Mouse (Mus musculus) heart, postnatal 25 days (tissue): Measurements from ENCODE around the gene Vps16. TPM values are rescaled to one million over a fixed set of nuclear protein-coding genes. Genes with fewer than 3 reads are reported as not detected.

ENCODE experiments used
- total RNA-seq, 2 experiments: library from RNA; stranded (reverse); gene quantifications; 2 replicates each; pipeline ENCODE4 v1.2.3; 2021

Gene Vps16
- total RNA-seq, 2 experiments from 2014 or later, result 21.9 to 26.6 TPM

Other genes starting within 250 kb of the Vps16 start
- 100 to 1,000 TPM; 145 to 146 TPM for gene Snrpb, start 244.9 kb upstream of the Vps16 start, total RNA-seq
- gene Tmc2, start 229.1 kb upstream of the Vps16 start, total RNA-seq, result not detected
- 10 to 100 TPM; 32.2 to 35.8 TPM for gene Nop56, start 149.9 kb upstream of the Vps16 start, total RNA-seq
- 100 to 1,000 TPM; 763 to 771 TPM for gene Idh3b, start 139.8 kb upstream of the Vps16 start, total RNA-seq
- gene Ebf4, start 129.2 kb upstream of the Vps16 start, total RNA-seq, result under 1 TPM; 0.31 to 0.45 TPM
- 1 to 10 TPM; 3.9 to 4.2 TPM for gene Cpxm1, start 26.8 kb upstream of the Vps16 start, total RNA-seq
- not detected for gene Gm28372, start 19.1 kb upstream of the Vps16 start, total RNA-seq
- not detected for gene 1700020A23Rik, start 19.1 kb upstream of the Vps16 start, total RNA-seq
- not detected for gene Tmem239, start 17.9 kb upstream of the Vps16 start, total RNA-seq
- gene Pced1a, start 362 bp downstream of the Vps16 start, total RNA-seq, result 1 to 10 TPM; 5.2 to 5.4 TPM
- gene Ptpra, start 25.9 kb downstream of the Vps16 start, total RNA-seq, result 10 to 100 TPM; 47.4 to 51.4 TPM
- 10 to 100 TPM; 73.0 to 73.7 TPM for gene Mrps26, start 139.4 kb downstream of the Vps16 start, total RNA-seq
- gene Oxt, start 151.8 kb downstream of the Vps16 start, total RNA-seq, result not detected
- gene Avp, start 158.2 kb downstream of the Vps16 start, total RNA-seq, result 1 to 10 TPM; 2.1 to 2.7 TPM
- gene Fastkd5, start 205.7 kb downstream of the Vps16 start, total RNA-seq, result 1 to 10 TPM; 7.7 to 8.5 TPM
- gene Ubox5, start 205.7 kb downstream of the Vps16 start, total RNA-seq, result 1 to 10 TPM; 4.0 to 4.2 TPM
- 1 to 10 TPM; 4.0 to 4.2 TPM for gene Lzts3, start 218.5 kb downstream of the Vps16 start, total RNA-seq
- gene Ddrgk1, start 240.3 kb downstream of the Vps16 start, total RNA-seq, result 10 to 100 TPM; 62.1 to 63.9 TPM
- gene Itpa, start 243.3 kb downstream of the Vps16 start, total RNA-seq, result 10 to 100 TPM; 18.2 to 24.1 TPM